Mouse (Mus musculus): Measurements from ENCODE around the gene Bmf. TPM values are rescaled to one million over a fixed set of nuclear protein-coding genes. Genes with fewer than 3 reads are reported as not detected.
A peak's percentile ranks its signal among the peaks of the same experiment; 100 is the strongest.

Gene Bmf
- polyA plus RNA-seq, 1 experiment = 0.88 TPM

DNA sequence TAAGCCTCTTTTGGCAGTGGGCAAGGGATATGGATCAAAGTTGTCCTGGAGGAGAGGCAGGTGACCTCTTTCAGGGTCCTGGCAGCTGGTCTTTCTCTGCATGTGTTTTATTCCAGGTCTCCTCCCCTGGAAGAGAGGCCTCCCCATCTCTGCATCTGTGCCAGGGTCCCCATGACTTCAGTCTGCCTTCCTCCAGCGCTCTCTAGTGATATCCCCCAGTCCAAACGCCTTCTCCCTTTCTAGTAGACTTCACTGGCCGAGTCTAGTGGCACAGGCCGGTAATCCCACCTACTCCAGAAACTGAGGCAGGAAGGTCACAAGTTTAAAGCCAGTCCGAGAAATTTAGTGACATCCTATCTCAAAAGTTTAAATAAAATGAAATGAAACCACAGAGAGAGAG lies 51.6 kb downstream of the Bmf start:
- no peak overlapping the region for H3K4me3 ChIP-seq (ENCODE audit: control insufficient read depth, low read depth, low read length)
- TF ChIP-seq CTCF (IDR thresholded peaks at IDR 0.05; ENCODE audit: control insufficient read depth, insufficient read depth, insufficient replicate concordance, low read depth, low read length) (no peak), POLR2A (IDR thresholded peaks at IDR 0.05; ENCODE audit: control insufficient read depth, low read depth, low read length) (no peak)
- H3K27ac ChIP-seq (ENCODE audit: control insufficient read depth, insufficient read depth, low read depth, low read length) = no peak overlapping the region
- no peaks in the 10 kb centered on the region for H3K27me3 ChIP-seq (ENCODE audit: control insufficient read depth, insufficient read depth, low read length)
- no peaks in the 10 kb centered on the region for H3K36me3 ChIP-seq (ENCODE audit: control insufficient read depth, insufficient read depth, low read length)
- peaks cover 5% of the 10 kb centered on the region; the same call in 1 of the 2 replicates for H3K4me1 ChIP-seq (ENCODE audit: control insufficient read depth, insufficient read depth, low read length)

DNA sequence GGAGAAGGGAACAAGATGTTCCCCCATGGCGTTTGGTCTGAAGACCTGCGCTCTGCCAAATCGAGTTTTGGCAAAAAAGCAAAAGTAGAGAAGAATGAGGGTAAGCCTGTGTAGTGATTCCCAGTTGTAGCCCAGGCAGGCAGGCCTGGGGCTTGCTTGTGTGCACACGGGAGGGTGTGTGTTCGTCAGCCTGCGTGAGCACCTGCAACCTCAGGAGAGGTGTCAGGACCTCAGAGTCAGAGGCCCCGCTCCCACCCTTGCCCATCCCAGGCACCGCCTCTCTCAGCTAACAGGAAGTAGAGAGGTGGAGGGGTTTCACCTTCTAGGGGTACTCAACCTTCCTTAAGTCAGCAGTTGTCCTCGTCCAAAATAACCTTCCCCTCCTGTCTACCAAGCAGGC lies 54.5 kb downstream of the Bmf start:
- Histone ChIP-seq H3K4me1 (ENCODE audit: control insufficient read depth, insufficient read depth, low read length) (peaks cover 9% of the 10 kb centered on the region; the same call in 1 of the 2 replicates), H3K27ac (ENCODE audit: control insufficient read depth, insufficient read depth, low read depth, low read length) (no peak overlapping the region), H3K27me3 (ENCODE audit: control insufficient read depth, insufficient read depth, low read length) (no peaks in the 10 kb centered on the region), H3K36me3 (ENCODE audit: control insufficient read depth, insufficient read depth, low read length) (no peaks in the 10 kb centered on the region), H3K4me3 (ENCODE audit: control insufficient read depth, low read depth, low read length) (no peak overlapping the region)
- no peak for TF ChIP-seq CTCF (IDR thresholded peaks at IDR 0.05; ENCODE audit: control insufficient read depth, insufficient read depth, insufficient replicate concordance, low read depth, low read length)
- no peak for TF ChIP-seq POLR2A (IDR thresholded peaks at IDR 0.05; ENCODE audit: control insufficient read depth, low read depth, low read length)

DNA sequence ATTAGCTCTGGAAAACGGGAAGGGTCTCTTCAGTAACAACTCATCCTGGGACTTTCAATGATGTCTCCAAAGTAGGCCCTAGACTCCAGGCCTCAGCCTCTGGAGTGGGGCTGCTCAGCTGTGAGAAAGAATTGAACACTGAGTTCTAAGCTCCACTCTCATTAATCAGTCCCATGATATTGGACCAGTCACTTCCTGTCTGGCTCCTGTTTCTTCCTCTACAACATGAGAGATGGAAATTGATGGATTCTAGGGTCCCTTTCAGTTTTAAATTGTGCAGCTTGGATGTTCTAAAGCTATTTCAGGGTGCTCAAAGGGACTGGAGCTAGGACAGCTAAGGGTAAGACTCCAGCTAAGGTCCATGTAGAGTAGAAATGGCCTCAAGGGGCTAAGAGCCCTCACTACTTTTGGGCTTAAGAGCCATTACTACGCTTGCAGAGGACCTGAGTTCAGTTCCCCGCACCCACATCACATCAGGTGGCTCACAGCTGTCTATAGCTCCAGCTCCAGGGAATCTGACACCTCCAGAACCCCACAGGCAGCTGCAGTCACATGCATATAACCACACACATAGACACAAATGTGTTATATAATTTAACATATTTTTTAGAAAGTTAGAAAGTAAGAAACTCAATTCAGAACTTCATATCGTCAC lies 57.6 kb downstream of the Bmf start:
- H3K36me3 ChIP-seq (ENCODE audit: control insufficient read depth, insufficient read depth, low read length) = no peaks in the 10 kb centered on the region
- H3K27me3 ChIP-seq (ENCODE audit: control insufficient read depth, insufficient read depth, low read length) = no peaks in the 10 kb centered on the region
- TF ChIP-seq POLR2A (IDR thresholded peaks at IDR 0.05; ENCODE audit: control insufficient read depth, low read depth, low read length) = no peak
- no peak for TF ChIP-seq CTCF (IDR thresholded peaks at IDR 0.05; ENCODE audit: control insufficient read depth, insufficient read depth, insufficient replicate concordance, low read depth, low read length)
- H3K27ac ChIP-seq (ENCODE audit: control insufficient read depth, insufficient read depth, low read depth, low read length) = no peak overlapping the region
- H3K4me1 ChIP-seq (ENCODE audit: control insufficient read depth, insufficient read depth, low read length) = peaks cover 6% of the 10 kb centered on the region
- no peak overlapping the region for H3K4me3 ChIP-seq (ENCODE audit: control insufficient read depth, low read depth, low read length)

DNA sequence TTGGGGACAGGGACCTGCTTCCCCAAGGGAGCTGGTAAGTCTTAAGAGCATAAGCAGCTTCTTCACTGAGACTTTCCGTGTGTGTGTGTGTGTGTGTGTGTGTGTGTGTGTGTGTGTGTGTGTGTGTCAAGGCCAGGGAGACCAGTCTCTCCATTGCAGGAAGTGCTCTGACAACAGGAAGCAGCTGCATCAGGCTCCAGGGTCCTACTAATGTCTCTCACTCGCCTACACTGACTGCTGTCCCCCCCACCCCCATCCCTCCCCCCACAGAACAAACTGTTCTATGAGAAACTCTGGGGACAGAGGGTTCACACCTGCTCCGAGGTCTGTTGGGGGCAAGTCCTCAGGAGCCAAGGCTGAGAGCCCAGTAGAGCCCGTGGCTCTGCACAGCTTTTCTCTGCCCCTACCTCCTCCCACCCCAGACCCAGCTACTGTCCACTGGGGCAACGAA lies 58.2 kb downstream of the Bmf start:
- Histone ChIP-seq H3K4me3 (ENCODE audit: control insufficient read depth, low read depth, low read length) (no peak overlapping the region), H3K27me3 (ENCODE audit: control insufficient read depth, insufficient read depth, low read length) (no peaks in the 10 kb centered on the region), H3K27ac (ENCODE audit: control insufficient read depth, insufficient read depth, low read depth, low read length) (peak overlapping the region; percentile 74; the same call in 1 of the 2 replicates), H3K36me3 (ENCODE audit: control insufficient read depth, insufficient read depth, low read length) (no peaks in the 10 kb centered on the region), H3K4me1 (ENCODE audit: control insufficient read depth, insufficient read depth, low read length) (peaks cover 6% of the 10 kb centered on the region)
- TF ChIP-seq POLR2A (IDR thresholded peaks at IDR 0.05; ENCODE audit: control insufficient read depth, low read depth, low read length) (no peak), CTCF (IDR thresholded peaks at IDR 0.05; ENCODE audit: control insufficient read depth, insufficient read depth, insufficient replicate concordance, low read depth, low read length) (no peak)

DNA sequence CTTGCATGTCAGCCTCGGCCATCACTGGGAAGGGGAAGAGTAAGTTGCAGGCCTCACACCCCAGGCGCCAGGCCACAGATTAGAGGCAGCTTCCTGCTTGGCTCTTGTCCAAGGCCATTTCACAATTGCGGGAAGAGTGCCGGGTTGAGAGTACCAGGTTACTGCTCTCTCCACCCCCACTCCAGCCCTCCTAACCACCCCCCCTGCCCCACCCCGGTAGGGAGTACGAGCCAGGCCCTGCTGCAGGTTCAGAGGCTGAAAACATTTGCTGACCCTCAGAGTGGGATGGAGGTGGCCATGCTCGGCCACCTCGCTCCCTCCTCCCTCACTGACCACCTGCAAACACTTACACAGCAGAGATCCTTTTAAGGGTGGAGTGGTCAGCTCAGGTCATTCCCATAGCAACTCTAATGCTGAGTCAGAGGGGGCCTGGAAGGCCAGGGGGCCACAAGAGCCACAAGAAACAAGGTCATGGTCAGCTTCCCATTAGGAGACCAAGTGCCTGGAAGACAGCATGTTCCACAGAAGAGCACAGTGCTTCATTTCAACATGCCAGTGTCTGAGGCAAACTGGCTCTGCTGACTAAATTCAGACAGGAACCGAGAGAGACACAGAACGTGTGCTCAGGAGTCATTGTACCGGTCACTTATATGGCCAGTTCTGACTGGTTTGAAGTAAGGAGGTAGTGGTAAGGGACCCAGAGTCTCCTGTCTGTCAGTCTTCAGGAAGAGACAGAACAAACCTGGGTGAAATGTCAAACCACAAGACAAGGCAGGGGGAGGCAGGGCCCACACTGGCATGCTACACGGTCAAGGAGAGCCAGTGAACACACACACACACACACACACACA lies 59.0 kb downstream of the Bmf start:
- H3K4me1 ChIP-seq (ENCODE audit: control insufficient read depth, insufficient read depth, low read length) = peaks cover 6% of the 10 kb centered on the region
- H3K4me3 ChIP-seq (ENCODE audit: control insufficient read depth, low read depth, low read length) = no peak overlapping the region
- H3K27ac ChIP-seq (ENCODE audit: control insufficient read depth, insufficient read depth, low read depth, low read length) = peak overlapping the region; percentile 74
- no peaks in the 10 kb centered on the region for H3K27me3 ChIP-seq (ENCODE audit: control insufficient read depth, insufficient read depth, low read length)
- H3K36me3 ChIP-seq (ENCODE audit: control insufficient read depth, insufficient read depth, low read length) = no peaks in the 10 kb centered on the region
- TF ChIP-seq POLR2A (IDR thresholded peaks at IDR 0.05; ENCODE audit: control insufficient read depth, low read depth, low read length) (no peak), CTCF (IDR thresholded peaks at IDR 0.05; ENCODE audit: control insufficient read depth, insufficient read depth, insufficient replicate concordance, low read depth, low read length) (no peak)

DNA sequence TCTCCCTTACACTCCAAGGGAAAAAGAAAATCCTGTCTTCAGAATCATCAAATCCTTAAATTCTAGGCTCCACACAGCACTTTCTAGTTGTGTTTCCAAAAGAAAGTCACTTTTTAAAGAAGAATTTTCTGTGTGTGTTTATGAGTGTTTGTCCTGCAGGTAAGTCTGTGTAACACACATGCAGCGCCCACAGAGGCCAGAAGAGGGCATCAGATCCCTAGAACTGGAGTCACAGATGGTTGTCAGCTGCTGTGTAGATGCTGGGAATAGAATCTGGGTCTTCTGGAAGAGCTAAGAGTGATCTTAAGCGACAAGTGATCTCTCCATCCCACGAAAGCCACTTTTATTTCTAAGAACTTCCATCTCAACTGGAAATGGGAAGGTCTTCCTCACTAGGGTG lies 61.7 kb downstream of the Bmf start:
- no peak overlapping the region for H3K27ac ChIP-seq (ENCODE audit: control insufficient read depth, insufficient read depth, low read depth, low read length)
- no peaks in the 10 kb centered on the region for H3K36me3 ChIP-seq (ENCODE audit: control insufficient read depth, insufficient read depth, low read length)
- H3K27me3 ChIP-seq (ENCODE audit: control insufficient read depth, insufficient read depth, low read length) = no peaks in the 10 kb centered on the region
- TF ChIP-seq CTCF (IDR thresholded peaks at IDR 0.05; ENCODE audit: control insufficient read depth, insufficient read depth, insufficient replicate concordance, low read depth, low read length) = peak; percentile 31; the same call in 1 of the 2 replicates
- no peak for TF ChIP-seq POLR2A (IDR thresholded peaks at IDR 0.05; ENCODE audit: control insufficient read depth, low read depth, low read length)
- H3K4me1 ChIP-seq (ENCODE audit: control insufficient read depth, insufficient read depth, low read length) = peaks cover 4% of the 10 kb centered on the region
- no peak overlapping the region for H3K4me3 ChIP-seq (ENCODE audit: control insufficient read depth, low read depth, low read length)

DNA sequence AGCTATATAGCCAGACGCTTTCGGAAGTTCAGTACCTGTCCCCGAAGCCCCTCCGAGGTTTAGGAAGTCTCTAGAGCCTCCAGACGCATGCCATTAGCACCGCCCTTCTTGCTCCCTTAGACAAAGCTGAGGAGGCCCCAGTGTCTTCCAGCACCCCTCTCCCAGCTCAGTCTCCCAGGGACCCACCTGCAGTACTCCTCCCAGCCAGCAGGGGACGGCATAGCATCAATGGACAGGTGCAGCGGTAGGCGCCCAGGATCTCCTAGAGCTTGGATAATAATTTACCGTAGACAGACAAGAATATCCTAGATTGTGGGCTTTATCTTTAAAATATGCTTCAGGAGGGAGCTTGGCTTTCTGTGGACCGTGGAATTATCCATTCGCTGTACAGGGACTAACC lies 62.6 kb downstream of the Bmf start:
- no peak overlapping the region for H3K4me3 ChIP-seq (ENCODE audit: control insufficient read depth, low read depth, low read length)
- no peaks in the 10 kb centered on the region for H3K27me3 ChIP-seq (ENCODE audit: control insufficient read depth, insufficient read depth, low read length)
- H3K4me1 ChIP-seq (ENCODE audit: control insufficient read depth, insufficient read depth, low read length) = peaks cover 4% of the 10 kb centered on the region
- TF ChIP-seq CTCF (IDR thresholded peaks at IDR 0.05; ENCODE audit: control insufficient read depth, insufficient read depth, insufficient replicate concordance, low read depth, low read length) = peak; percentile 99
- TF ChIP-seq POLR2A (IDR thresholded peaks at IDR 0.05; ENCODE audit: control insufficient read depth, low read depth, low read length) = no peak
- no peaks in the 10 kb centered on the region for H3K36me3 ChIP-seq (ENCODE audit: control insufficient read depth, insufficient read depth, low read length)
- H3K27ac ChIP-seq (ENCODE audit: control insufficient read depth, insufficient read depth, low read depth, low read length) = no peak overlapping the region
